Mouse (Mus musculus): ENCODE data around the gene Hist1h3b.

The Hist1h3b gene

GRCm38 (mm10) chr13:23738041-23738440 is 14.0 kb upstream of the Hist1h3b start:
- DNase-seq (ENCODE audit: inconsistent age in 2 of 2, low spot score in 1 of 2): peak in 1 of 2 experiments; percentile 57

GRCm38 (mm10) chr13:23738677-23739068 is 13.4 kb upstream of the Hist1h3b start, which contains the start of gene Hist1h1c:
Hist1h1c (plus strand) TSS chr13:23738808.
- DNase-seq (ENCODE audit: inconsistent age in 2 of 2, low spot score in 1 of 2): peak; percentile 94 to 98

- peak; percentile 96 to 98 for DNase-seq (ENCODE audit: inconsistent age in 2 of 2, low spot score in 1 of 2)
These were observed 12.8 kb upstream of the Hist1h3b start for GRCm38 (mm10) chr13:23739069-23739921.

GRCm38 (mm10) chr13:23739922-23740252 is 12.2 kb upstream of the Hist1h3b start:
- DNase-seq (ENCODE audit: inconsistent age in 2 of 2, low spot score in 1 of 2): no peak

- no peak for DNase-seq (ENCODE audit: inconsistent age in 2 of 2, low spot score in 1 of 2)
These were observed 11.7 kb upstream of the Hist1h3b start for GRCm38 (mm10) chr13:23740256-23740840.

- DNase-seq (ENCODE audit: inconsistent age in 2 of 2, low spot score in 1 of 2): no peak
These were observed 11.2 kb upstream of the Hist1h3b start for GRCm38 (mm10) chr13:23740910-23741309.

GRCm38 (mm10) chr13:23742007-23742406 is 10.1 kb upstream of the Hist1h3b start:
- no peak for DNase-seq (ENCODE audit: inconsistent age in 2 of 2, low spot score in 1 of 2)

- DNase-seq (ENCODE audit: inconsistent age in 2 of 2, low spot score in 1 of 2): no peak
These were observed 8.9 kb upstream of the Hist1h3b start for GRCm38 (mm10) chr13:23743215-23743614.

- no peak for DNase-seq (ENCODE audit: inconsistent age in 2 of 2, low spot score in 1 of 2)
These were observed 8.1 kb upstream of the Hist1h3b start for GRCm38 (mm10) chr13:23743963-23744362.

- DNase-seq (ENCODE audit: inconsistent age in 2 of 2, low spot score in 1 of 2): peak in 1 of 2 experiments; percentile 55
These were observed 7.4 kb upstream of the Hist1h3b start for GRCm38 (mm10) chr13:23744421-23745380.

- DNase-seq (ENCODE audit: inconsistent age in 2 of 2, low spot score in 1 of 2): peak; percentile 81 to 94
These were observed 6.5 kb upstream of the Hist1h3b start, which contains the start of gene Hist1h3c for GRCm38 (mm10) chr13:23745381-23746161. Hist1h3c (minus strand) TSS chr13:23745602.

- DNase-seq (ENCODE audit: inconsistent age in 2 of 2, low spot score in 1 of 2): peak; percentile 84 to 95
These were observed 5.6 kb upstream of the Hist1h3b start, which contains the start of gene Hist1h2bb for GRCm38 (mm10) chr13:23746201-23747080. Hist1h2bb (plus strand) TSS chr13:23746734.

GRCm38 (mm10) chr13:23747081-23747891 is 4.8 kb upstream of the Hist1h3b start:
- DNase-seq (ENCODE audit: inconsistent age in 2 of 2, low spot score in 1 of 2): no peak

GRCm38 (mm10) chr13:23747892-23748288 is 4.2 kb upstream of the Hist1h3b start:
- DNase-seq (ENCODE audit: inconsistent age in 2 of 2, low spot score in 1 of 2): no peak

- DNase-seq (ENCODE audit: inconsistent age in 2 of 2, low spot score in 1 of 2): no peak
These were observed 2.4 kb upstream of the Hist1h3b start for GRCm38 (mm10) chr13:23749563-23750121.

- DNase-seq (ENCODE audit: inconsistent age in 2 of 2, low spot score in 1 of 2): peak; percentile 58 to 85
These were observed 1.1 kb upstream of the Hist1h3b start, which contains the start of gene Hist1h2ab for GRCm38 (mm10) chr13:23750839-23751477. Hist1h2ab (plus strand) TSS chr13:23751126.

GRCm38 (mm10) chr13:23751478-23751956 is 550 bp upstream of the Hist1h3b start:
- DNase-seq (ENCODE audit: inconsistent age in 2 of 2, low spot score in 1 of 2): peak in 1 of 2 experiments; percentile 62
